Mouse (Mus musculus) MEL (cell line): Measurements from ENCODE around the gene Ipo5. TPM values are rescaled to one million over a fixed set of nuclear protein-coding genes. Genes with fewer than 3 reads are reported as not detected.

Experiments used
- DNase-seq: peaks from one replicate; pipeline ENCODE4 v3.0.0; 2011; ENCODE audit warnings: low read depth, low spot score
- H3K27ac ChIP-seq: 2 replicates; pipeline ENCODE4 v1.5.1; 2012; ENCODE audit warnings: low read depth, mild to moderate bottlenecking, control low read depth, low read length, moderate library complexity; ENCODE audit not compliant: control insufficient read depth
- H3K27me3 ChIP-seq, 2 experiments: fragments of 150-350 bp in 1 of 2; sonication (generic) in 1 of 2; 2 replicates each; pipeline ENCODE4 v1.6.1; 2012; ENCODE audit warnings: low read length in 2 of 2, mild to moderate bottlenecking in 2 of 2, improper control_type of control experiment in 1 of 2, moderate library complexity in 1 of 2; ENCODE audit not compliant: insufficient read depth in 2 of 2, control insufficient read depth in 1 of 2
- H3K36me3 ChIP-seq, 2 experiments: 2 replicates each; pipeline ENCODE4 v1.6.1; 2012 to 2014; ENCODE audit warnings: low read length in 2 of 2, improper control_type of control experiment in 1 of 2, inconsistent platforms in 1 of 2, mild to moderate bottlenecking in 1 of 2; ENCODE audit not compliant: insufficient read depth in 2 of 2, control insufficient read depth in 1 of 2
- H3K4me1 ChIP-seq, 2 experiments: fragments of 150-350 bp in 1 of 2; sonication (generic) in 1 of 2; 2 replicates each; pipeline ENCODE4 v1.6.1; 2012; ENCODE audit warnings: low read length in 2 of 2, improper control_type of control experiment in 1 of 2, mild to moderate bottlenecking in 1 of 2; ENCODE audit not compliant: insufficient read depth in 2 of 2, control insufficient read depth in 1 of 2
- H3K4me3 ChIP-seq, 2 experiments: fragments of 150-350 bp in 1 of 2; sonication (generic) in 1 of 2; 2 replicates each; pipeline ENCODE4 v1.5.1; 2012; ENCODE audit warnings: low read depth in 2 of 2, low read length in 2 of 2, mild to moderate bottlenecking in 2 of 2, moderate library complexity in 2 of 2, control low read depth in 1 of 2, improper control_type of control experiment in 1 of 2; ENCODE audit not compliant: control insufficient read depth in 1 of 2, insufficient read depth in 1 of 2
- H3K79me2 ChIP-seq: 2 replicates; pipeline ENCODE4 v1.6.1; 2012; ENCODE audit warnings: mild to moderate bottlenecking, low read length, moderate library complexity; ENCODE audit not compliant: control insufficient read depth, poor library complexity, insufficient read depth
- H3K9ac ChIP-seq: 2 replicates; pipeline ENCODE4 v1.6.1; 2012; ENCODE audit warnings: low read depth, mild to moderate bottlenecking, control low read depth, low read length, moderate library complexity; ENCODE audit not compliant: control insufficient read depth, poor library complexity, severe bottlenecking
- H3K9me3 ChIP-seq: fragments of 150-350 bp; sonication (generic); replicated peaks from 2 replicates; pipeline ENCODE4 v1.6.1; 2012; ENCODE audit warnings: mild to moderate bottlenecking, low read length, improper control_type of control experiment, moderate library complexity; ENCODE audit not compliant: insufficient read depth
- CHD1 ChIP-seq: IDR thresholded peaks from 2 replicates; pipeline ENCODE4 v1.6.1; 2012; ENCODE audit warnings: low read depth, mild to moderate bottlenecking, inconsistent platforms, low read length, improper control_type of control experiment
- CTCF ChIP-seq, 3 experiments: IDR thresholded peaks in 2 of 3; conservative IDR thresholded peaks in 1 of 3; 2 replicates each; pipeline ENCODE4 v1.5.1; 2011 to 2012; ENCODE audit warnings: low read length in 3 of 3, low read depth in 2 of 3, mild to moderate bottlenecking in 2 of 3, improper control_type of control experiment in 1 of 3, inconsistent platforms in 1 of 3, mixed read lengths in 1 of 3, moderate library complexity in 1 of 3; ENCODE audit not compliant: control insufficient read depth in 1 of 3, insufficient read depth in 1 of 3, poor library complexity in 1 of 3, severe bottlenecking in 1 of 3
- E2F4 ChIP-seq: IDR thresholded peaks from 2 replicates; pipeline ENCODE4 v1.6.1; 2011; ENCODE audit warnings: low read depth, low read length, improper control_type of control experiment, borderline replicate concordance
- ETS1 ChIP-seq: IDR thresholded peaks from 2 replicates; pipeline ENCODE4 v1.6.1; 2012; ENCODE audit warnings: low read depth, mild to moderate bottlenecking, inconsistent platforms, low read length, improper control_type of control experiment, moderate library complexity
- GATA1 ChIP-seq: IDR thresholded peaks from 2 replicates; pipeline ENCODE4 v1.6.1; 2011; ENCODE audit warnings: low read depth, low read length, improper control_type of control experiment
- JUND ChIP-seq: IDR thresholded peaks from 2 replicates; pipeline ENCODE4 v1.6.1; 2011; ENCODE audit warnings: low read depth, mild to moderate bottlenecking, improper control_type of control experiment, low read length
- MAFK ChIP-seq: IDR thresholded peaks from 2 replicates; pipeline ENCODE4 v1.6.1; 2011; ENCODE audit warnings: low read depth, mild to moderate bottlenecking, low read length, improper control_type of control experiment, borderline replicate concordance
- MAZ ChIP-seq: IDR thresholded peaks from 2 replicates; pipeline ENCODE4 v1.6.1; 2012; ENCODE audit warnings: low read depth, mild to moderate bottlenecking, inconsistent platforms, low read length, improper control_type of control experiment
- MYC ChIP-seq: IDR thresholded peaks from 2 replicates; pipeline ENCODE4 v1.6.1; 2011; ENCODE audit warnings: low read depth, mild to moderate bottlenecking, low read length, improper control_type of control experiment, moderate library complexity
- NELFE ChIP-seq: IDR thresholded peaks from 2 replicates; pipeline ENCODE4 v1.6.1; 2011; ENCODE audit warnings: low read depth, low read length, improper control_type of control experiment
- POLR2A ChIP-seq, 2 experiments: IDR thresholded peaks; 2 replicates each; pipeline ENCODE4 v1.6.1; 2011 to 2012; ENCODE audit warnings: low read length in 2 of 2, mild to moderate bottlenecking in 2 of 2, control low read depth in 1 of 2, improper control_type of control experiment in 1 of 2, low read depth in 1 of 2, moderate library complexity in 1 of 2; ENCODE audit not compliant: control insufficient read depth in 1 of 2, insufficient read depth in 1 of 2, poor library complexity in 1 of 2
- POLR2AphosphoS5 ChIP-seq: IDR thresholded peaks from 2 replicates; pipeline ENCODE4 v1.6.1; 2012; ENCODE audit warnings: low read depth, borderline replicate concordance, mild to moderate bottlenecking, inconsistent platforms, low read length, moderate library complexity, mixed read lengths
- SMC3 ChIP-seq: IDR thresholded peaks from 2 replicates; pipeline ENCODE4 v1.6.1; 2011; ENCODE audit warnings: low read depth, low read length, improper control_type of control experiment
- TBP ChIP-seq: IDR thresholded peaks from 2 replicates; pipeline ENCODE4 v1.8.0; 2011; ENCODE audit warnings: low read depth, low read length, improper control_type of control experiment
- TCF12 ChIP-seq: IDR thresholded peaks from 2 replicates; pipeline ENCODE4 v1.6.1; 2014; ENCODE audit warnings: low read depth, mild to moderate bottlenecking, inconsistent platforms, low read length, improper control_type of control experiment, moderate library complexity
- UBTF ChIP-seq: IDR thresholded peaks from 2 replicates; pipeline ENCODE4 v1.6.1; 2012; ENCODE audit warnings: low read depth, mild to moderate bottlenecking, inconsistent platforms, low read length, improper control_type of control experiment, moderate library complexity, borderline replicate concordance; ENCODE audit not compliant: insufficient read depth
- USF1 ChIP-seq: IDR thresholded peaks from 2 replicates; pipeline ENCODE4 v1.6.1; 2014; ENCODE audit warnings: low read depth, mild to moderate bottlenecking, inconsistent platforms, low read length, improper control_type of control experiment, moderate library complexity
- ZC3H11A ChIP-seq: IDR thresholded peaks from 2 replicates; pipeline ENCODE4 v1.6.1; 2012; ENCODE audit warnings: low read depth, mild to moderate bottlenecking, inconsistent platforms, low read length, improper control_type of control experiment
- ZMIZ1 ChIP-seq: IDR thresholded peaks from 2 replicates; pipeline ENCODE4 v1.6.1; 2012; ENCODE audit warnings: low read depth, mild to moderate bottlenecking, inconsistent platforms, low read length, improper control_type of control experiment, moderate library complexity
- ZNF384 ChIP-seq: IDR thresholded peaks from 2 replicates; pipeline ENCODE4 v1.6.1; 2012; ENCODE audit warnings: low read depth, mild to moderate bottlenecking, inconsistent platforms, low read length, improper control_type of control experiment
- polyA plus RNA-seq, 2 experiments: library from polyadenylated mRNA; stranded (reverse) in 1 of 2; unstranded in 1 of 2; fragments of >175 nt in 1 of 2; fragments of >200 nt in 1 of 2; gene quantifications; 2 replicates each; pipeline versions ENCODE4 v1.2.1 to v1.2.4; 2012; ENCODE audit warnings: low replicate concordance in 2 of 2, low read depth in 1 of 2; ENCODE audit not compliant: insufficient read length in 2 of 2, insufficient read depth in 1 of 2, missing spikeins in 1 of 2
- total RNA-seq: library from RNA; depleted of rRNA; stranded (reverse); fragments of 300-350 nt; gene quantifications from 2 replicates; pipeline ENCODE4 v1.2.3, GENCODE M21; 2012

The Ipo5 gene
- total and polyA plus RNA-seq, 3 experiments: 32.1 to 193 (median 157) TPM

DNA sequence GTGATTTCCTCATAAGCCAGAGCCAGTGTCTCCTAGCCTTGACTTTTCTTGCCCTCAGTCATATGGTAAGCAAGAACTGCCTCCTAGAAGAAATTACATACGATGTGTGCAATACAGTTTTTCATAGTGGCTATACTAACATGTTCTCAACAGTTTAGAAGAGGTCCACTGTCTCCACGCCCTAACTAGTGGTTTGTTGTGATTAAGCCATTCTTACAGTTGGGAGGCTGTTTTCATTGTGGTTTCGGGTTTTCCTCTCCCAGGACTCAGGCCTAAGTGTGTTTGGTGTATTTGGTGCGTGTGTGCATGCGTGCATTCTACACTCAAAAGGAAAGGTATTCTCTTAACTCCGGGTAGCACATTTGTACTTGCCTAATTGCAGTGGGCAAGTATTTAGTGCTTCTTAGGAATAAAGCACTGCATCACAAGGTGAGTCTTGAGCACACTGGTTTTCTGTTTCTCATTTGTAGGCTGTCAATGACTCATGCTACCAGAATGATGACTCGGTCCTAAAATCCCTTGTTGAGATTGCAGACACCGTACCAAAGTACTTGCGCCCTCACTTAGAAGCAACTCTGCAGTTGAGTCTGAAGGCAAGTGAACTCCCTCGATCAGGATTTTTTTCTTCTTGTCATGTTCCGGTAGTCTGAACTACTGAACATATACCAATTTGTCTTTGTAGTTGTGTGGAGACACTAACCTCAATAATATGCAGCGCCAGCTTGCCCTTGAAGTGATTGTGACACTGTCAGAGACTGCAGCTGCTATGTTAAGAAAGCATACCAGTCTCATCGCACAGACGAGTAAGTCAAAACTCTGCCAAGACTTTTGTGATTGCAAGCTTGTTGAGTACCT is 14.9 kb downstream of the Ipo5 start:
- H3K4me3 ChIP-seq: no peak overlapping the region
- TF ChIP-seq POLR2AphosphoS5 (no peak), ZC3H11A (no peak), SMC3 (no peak), USF1 (no peak), UBTF (no peak), ZMIZ1 (no peak), CHD1 (no peak), NELFE (no peak), ZNF384 (no peak), POLR2A (IDR thresholded peaks at IDR 0.05; ENCODE audit: control insufficient read depth in 1 of 2, insufficient read depth in 1 of 2, low read depth in 1 of 2, low read length in 2 of 2, poor library complexity in 1 of 2) (no peak), JUND (no peak), E2F4 (no peak), MAFK (no peak), TBP (no peak), CTCF (IDR thresholded peaks at IDR 0.05 in 2 of 3, conservative IDR thresholded peaks at IDR 0.05 in 1 of 3; ENCODE audit: control insufficient read depth in 1 of 3, insufficient read depth in 1 of 3, low read depth in 2 of 3, low read length in 3 of 3, poor library complexity in 1 of 3, severe bottlenecking in 1 of 3) (no peak), ETS1 (no peak)
- no peaks in the 10 kb centered on the region for H3K27me3 ChIP-seq
- no peak overlapping the region for H3K27ac ChIP-seq
- peaks cover 0 to 57% of the 10 kb centered on the region in 2 experiments; a peak in 2 of 4 replicates for H3K36me3 ChIP-seq
- DNase-seq: no peak
- 0 out of 2 replicates have a peak, but pooled peaks cover 2% of the 10 kb centered on the region for H3K79me2 ChIP-seq
- H3K4me1 ChIP-seq: no peaks in the 10 kb centered on the region
- H3K9ac ChIP-seq: no peak overlapping the region
- no peaks in the 10 kb centered on the region for H3K9me3 ChIP-seq

DNA sequence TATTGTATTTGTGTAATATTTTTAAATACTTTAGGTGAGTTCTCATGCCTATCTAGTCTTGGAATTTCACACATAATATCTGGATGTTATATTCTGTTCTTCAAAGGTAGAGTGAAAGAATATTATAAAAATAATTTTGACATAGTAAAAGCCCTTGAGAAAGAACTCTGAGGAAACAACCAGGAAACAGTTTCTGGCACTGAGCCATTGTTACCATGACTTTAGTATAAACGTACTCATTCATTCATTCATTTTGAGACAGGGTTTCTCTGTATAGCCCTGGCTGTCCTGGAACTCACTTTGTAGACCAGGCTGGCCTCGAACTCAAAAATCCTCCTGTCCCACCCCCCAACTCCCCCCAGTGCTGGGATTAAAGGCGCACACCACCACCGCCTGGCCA is 20.2 kb downstream of the Ipo5 start:
- no peaks in the 10 kb centered on the region for H3K27me3 ChIP-seq
- TF ChIP-seq ZMIZ1: no peak
- no peak for TF ChIP-seq NELFE
- TF ChIP-seq GATA1: no peak
- no peak for TF ChIP-seq MAZ
- TF ChIP-seq UBTF: no peak
- no peak for TF ChIP-seq SMC3
- TF ChIP-seq MYC: no peak
- no peak for TF ChIP-seq TCF12
- H3K4me3 ChIP-seq: no peak overlapping the region

More for the DNA sequence above, 20.2 kb downstream of the Ipo5 start:
- H3K4me1 ChIP-seq: no peaks in the 10 kb centered on the region
- no peak overlapping the region for H3K27ac ChIP-seq
- 0 out of 2 replicates have a peak, but pooled peaks cover 2% of the 10 kb centered on the region for H3K79me2 ChIP-seq
- H3K9me3 ChIP-seq: no peaks in the 10 kb centered on the region
- H3K9ac ChIP-seq: no peak overlapping the region
- H3K36me3 ChIP-seq: peaks cover 0 to 41% of the 10 kb centered on the region in 2 experiments; a peak in 2 of 4 replicates
- DNase-seq: peak; percentile 27
